Mouse (Mus musculus) myocyte (in vitro differentiated cells): ENCODE results near the gene Senp8.

Experiments used
- MAX ChIP-seq: IDR thresholded peaks from one replicate; pipeline ENCODE4 v1.6.1; 2011; ENCODE audit warnings: low read depth, mild to moderate bottlenecking, control low read depth
- TCF12 ChIP-seq: IDR thresholded peaks from one replicate; pipeline ENCODE4 v1.6.1; 2011; ENCODE audit warnings: mild to moderate bottlenecking, control low read depth; ENCODE audit not compliant: poor library complexity, insufficient read depth, severe bottlenecking
- USF1 ChIP-seq: IDR thresholded peaks from one replicate; pipeline ENCODE4 v1.6.1; 2011; ENCODE audit warnings: low read depth, mild to moderate bottlenecking, control low read depth, moderate library complexity

- no peak for TF ChIP-seq MAX
- TF ChIP-seq TCF12, result no peak
- TF ChIP-seq USF1, result no peak
Measured at GRCm38 (mm10) chr9:59723096-59723657, 27.3 kb downstream of the Senp8 start.
